Mouse (Mus musculus): ENCODE data around the gene Gm4952. TPM values are rescaled to one million over a fixed set of nuclear protein-coding genes. Genes with fewer than 3 reads are reported as not detected.
"Not testable (repeated sequence)": the region's sequence is repeated elsewhere in the genome, so short reads cannot be mapped to it uniquely, and the experiment has no call there.

Gm4952 gene
- polyA plus RNA-seq, 1 experiment from 2014 or later = 1.2 TPM

- Histone ChIP-seq H3K4me1 (replicated peaks; ENCODE audit: control insufficient read depth, insufficient read depth) (no peaks in the 10 kb centered on the region), H3K4me2 (replicated peaks; ENCODE audit: low read depth) (no peak overlapping the region), H3K27me3 (ENCODE audit: control insufficient read depth, insufficient read depth, low read length) (no peaks in the 10 kb centered on the region), H3K4me3 (ENCODE audit: low read depth, low read length) (no peak overlapping the region), H3K36me3 (ENCODE audit: control insufficient read depth, insufficient read depth, low read length) (no peaks in the 10 kb centered on the region), H3K27ac (replicated peaks) (no peak overlapping the region), H3K9ac (ENCODE audit: low read length) (no peak overlapping the region), H3K9me3 (ENCODE audit: control insufficient read depth, low read length) (no peaks in the 10 kb centered on the region)
- WGBS = 67% methylated on average over 1 of the region's 1 CpGs
- ATAC-seq (ENCODE audit: low FRiP score, low TSS enrichment) (no peak), DNase-seq (ENCODE audit: low spot score) (no peak)
- TF ChIP-seq CTCF (IDR thresholded peaks at IDR 0.05; ENCODE audit: low read depth) = no peak
- TF ChIP-seq EP300 (optimal IDR thresholded peaks at IDR 0.05) = no peak
Measured at GRCm38 (mm10) chr19:12638049-12638448, 38.3 kb downstream of the Gm4952 start.

- Histone ChIP-seq H3K9ac (ENCODE audit: low read length) (no peak overlapping the region), H3K36me3 (ENCODE audit: control insufficient read depth, insufficient read depth, low read length) (no peaks in the 10 kb centered on the region), H3K9me3 (ENCODE audit: control insufficient read depth, low read length) (no peaks in the 10 kb centered on the region), H3K27ac (replicated peaks) (no peak overlapping the region), H3K4me2 (replicated peaks; ENCODE audit: low read depth) (no peak overlapping the region), H3K27me3 (ENCODE audit: control insufficient read depth, insufficient read depth, low read length) (no peaks in the 10 kb centered on the region), H3K4me1 (replicated peaks; ENCODE audit: control insufficient read depth, insufficient read depth) (no peaks in the 10 kb centered on the region), H3K4me3 (ENCODE audit: low read depth, low read length) (no peak overlapping the region)
- no peak for ATAC-seq (ENCODE audit: low FRiP score, low TSS enrichment)
- TF ChIP-seq CTCF (IDR thresholded peaks at IDR 0.05; ENCODE audit: low read depth) = no peak
- TF ChIP-seq EP300 (optimal IDR thresholded peaks at IDR 0.05) = no peak
- no peak for DNase-seq (ENCODE audit: low spot score)
Measured at GRCm38 (mm10) chr19:12649511-12649910, 49.7 kb downstream of the Gm4952 start.

- WGBS = 83% methylated on average over 1 of the region's 1 CpGs
- Histone ChIP-seq H3K27me3 (ENCODE audit: control insufficient read depth, insufficient read depth, low read length) (no peaks in the 10 kb centered on the region), H3K9ac (ENCODE audit: low read length) (no peak overlapping the region), H3K36me3 (ENCODE audit: control insufficient read depth, insufficient read depth, low read length) (no peaks in the 10 kb centered on the region), H3K4me2 (replicated peaks; ENCODE audit: low read depth) (no peak overlapping the region), H3K9me3 (ENCODE audit: control insufficient read depth, low read length) (peaks cover 4% of the 10 kb centered on the region; the same call in 1 of the 2 replicates), H3K27ac (replicated peaks) (no peak overlapping the region), H3K4me3 (ENCODE audit: low read depth, low read length) (no peak overlapping the region), H3K4me1 (replicated peaks; ENCODE audit: control insufficient read depth, insufficient read depth) (no peaks in the 10 kb centered on the region)
- DNase-seq (ENCODE audit: low spot score) (no peak), ATAC-seq (ENCODE audit: low FRiP score, low TSS enrichment) (no peak)
- no peak for TF ChIP-seq EP300 (optimal IDR thresholded peaks at IDR 0.05)
- TF ChIP-seq CTCF (IDR thresholded peaks at IDR 0.05; ENCODE audit: low read depth) = no peak
Measured at GRCm38 (mm10) chr19:12666156-12666555, 66.4 kb downstream of the Gm4952 start.

- H3K9ac ChIP-seq (ENCODE audit: low read length); H3K4me3 ChIP-seq (ENCODE audit: low read depth, low read length); H3K27me3 ChIP-seq (ENCODE audit: control insufficient read depth, insufficient read depth, low read length); H3K27ac ChIP-seq (replicated peaks); H3K36me3 ChIP-seq (ENCODE audit: control insufficient read depth, insufficient read depth, low read length); H3K9me3 ChIP-seq (ENCODE audit: control insufficient read depth, low read length); ATAC-seq (ENCODE audit: low FRiP score, low TSS enrichment); H3K4me1 ChIP-seq (replicated peaks; ENCODE audit: control insufficient read depth, insufficient read depth); DNase-seq (ENCODE audit: low spot score); H3K4me2 ChIP-seq (replicated peaks; ENCODE audit: low read depth): not testable (repeated sequence)
- WGBS = 92% methylated on average over 3 of the region's 3 CpGs
Measured at GRCm38 (mm10) chr19:12668601-12669000, 68.8 kb downstream of the Gm4952 start.

GRCm38 (mm10) chr19:12670139-12670538 lies 70.4 kb downstream of the Gm4952 start, which contains the start of gene Olfr1442:
Olfr1442 (plus strand) TSS chr19:12670439.
- no peaks in the 10 kb centered on the region for H3K36me3 ChIP-seq (ENCODE audit: control insufficient read depth, insufficient read depth, low read length)
- H3K9me3 ChIP-seq (ENCODE audit: control insufficient read depth, low read length) = no peaks in the 10 kb centered on the region
- H3K27ac ChIP-seq (replicated peaks) = no peak within 1 kb of the TSS
- ATAC-seq (ENCODE audit: low FRiP score, low TSS enrichment) = no peak
- H3K9ac ChIP-seq (ENCODE audit: low read length) = no peak within 1 kb of the TSS
- TF ChIP-seq EP300 (optimal IDR thresholded peaks at IDR 0.05) = no peak
- H3K4me3 ChIP-seq (ENCODE audit: low read depth, low read length) = no peak within 1 kb of the TSS
- no peaks in the 10 kb centered on the region for H3K27me3 ChIP-seq (ENCODE audit: control insufficient read depth, insufficient read depth, low read length)
- H3K4me1 ChIP-seq (replicated peaks; ENCODE audit: control insufficient read depth, insufficient read depth) = no peaks in the 10 kb centered on the region
- H3K4me2 ChIP-seq (replicated peaks; ENCODE audit: low read depth) = no peak within 1 kb of the TSS
- DNase-seq (ENCODE audit: low spot score) = no peak

- WGBS = 75% methylated on average over 4 of the region's 4 CpGs
- Histone ChIP-seq H3K36me3 (ENCODE audit: control insufficient read depth, insufficient read depth, low read length) (no peaks in the 10 kb centered on the region), H3K27ac (replicated peaks) (no peak overlapping the region), H3K4me3 (ENCODE audit: low read depth, low read length) (no peak overlapping the region), H3K4me2 (replicated peaks; ENCODE audit: low read depth) (no peak overlapping the region), H3K27me3 (ENCODE audit: control insufficient read depth, insufficient read depth, low read length) (no peaks in the 10 kb centered on the region), H3K9ac (ENCODE audit: low read length) (no peak overlapping the region), H3K9me3 (ENCODE audit: control insufficient read depth, low read length) (no peaks in the 10 kb centered on the region), H3K4me1 (replicated peaks; ENCODE audit: control insufficient read depth, insufficient read depth) (no peaks in the 10 kb centered on the region)
- TF ChIP-seq CTCF (IDR thresholded peaks at IDR 0.05; ENCODE audit: low read depth) (no peak), EP300 (optimal IDR thresholded peaks at IDR 0.05) (no peak)
- DNase-seq (ENCODE audit: low spot score) (no peak), ATAC-seq (ENCODE audit: low FRiP score, low TSS enrichment) (no peak)
Measured at GRCm38 (mm10) chr19:12671051-12671450, 71.3 kb downstream of the Gm4952 start.
